Mouse (Mus musculus) brain, embryonic 18.5 days (tissue): ENCODE results near the gene Endou.

Experiments
- DNase-seq: peaks from one replicate; pipeline ENCODE4 v3.0.0-alpha.2; 2012; ENCODE audit warnings: low read depth, low spot score

The Endou gene

DNA sequence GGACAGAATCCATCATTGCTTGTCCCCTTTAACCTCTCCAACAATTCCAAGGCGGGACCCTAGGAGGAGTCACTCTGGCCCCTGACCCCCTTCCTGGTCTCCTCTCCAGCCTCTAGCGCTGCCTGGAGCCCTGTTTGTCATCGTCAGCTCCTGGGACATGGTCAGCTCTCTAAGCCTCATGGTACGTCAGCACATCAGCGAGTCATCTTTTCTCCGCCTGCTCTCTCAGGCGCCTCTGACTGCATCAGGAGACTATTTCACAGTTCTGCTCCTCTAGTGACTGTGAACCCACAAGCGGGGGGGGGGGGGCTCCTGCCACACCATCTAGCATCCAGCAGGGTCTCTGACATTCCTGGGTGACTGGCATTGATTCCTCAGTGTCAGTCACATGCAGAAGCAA, 24.2 kb upstream of the Endou start:
- no peak for DNase-seq

DNA sequence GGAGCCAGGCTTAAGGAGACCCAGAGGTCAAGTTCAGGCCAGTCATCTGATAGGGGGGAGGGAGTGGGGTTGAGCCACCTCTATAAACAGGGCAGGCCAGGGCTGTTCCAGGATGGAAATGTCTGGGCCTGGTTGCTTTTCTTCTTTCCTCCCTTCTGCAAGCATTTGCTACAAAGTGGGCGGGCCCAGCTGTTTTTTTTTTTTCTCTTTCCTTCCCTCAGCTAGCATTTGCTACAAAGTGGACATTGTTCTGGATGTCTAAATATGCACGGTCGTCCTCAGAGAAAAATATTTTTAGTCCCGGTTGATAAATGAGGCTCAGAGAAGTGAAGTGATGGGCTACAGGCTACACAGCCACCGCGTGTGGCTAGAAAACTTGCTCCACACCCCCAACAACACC, 23.3 kb upstream of the Endou start:
- no peak for DNase-seq

DNA sequence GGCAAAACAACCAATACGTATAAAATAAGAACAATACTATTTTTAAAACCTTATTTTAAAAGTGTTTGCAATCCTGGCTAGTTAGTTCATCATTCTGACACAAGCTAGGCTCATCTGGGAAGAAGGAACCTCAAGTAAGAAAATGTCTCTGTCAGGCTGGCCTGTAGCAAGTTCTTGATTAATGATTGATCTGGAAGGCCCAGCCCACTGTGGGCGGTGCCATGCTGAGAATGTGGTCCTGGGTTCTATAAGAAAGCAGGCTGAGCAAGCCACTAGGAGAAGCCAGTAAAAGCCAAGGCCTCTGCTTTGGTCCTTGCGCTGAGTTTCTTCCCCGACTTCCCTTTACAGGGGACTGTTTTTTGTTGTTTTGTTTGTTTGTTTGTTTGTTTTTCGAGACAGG, 21.4 kb upstream of the Endou start:
- no peak for DNase-seq

DNA sequence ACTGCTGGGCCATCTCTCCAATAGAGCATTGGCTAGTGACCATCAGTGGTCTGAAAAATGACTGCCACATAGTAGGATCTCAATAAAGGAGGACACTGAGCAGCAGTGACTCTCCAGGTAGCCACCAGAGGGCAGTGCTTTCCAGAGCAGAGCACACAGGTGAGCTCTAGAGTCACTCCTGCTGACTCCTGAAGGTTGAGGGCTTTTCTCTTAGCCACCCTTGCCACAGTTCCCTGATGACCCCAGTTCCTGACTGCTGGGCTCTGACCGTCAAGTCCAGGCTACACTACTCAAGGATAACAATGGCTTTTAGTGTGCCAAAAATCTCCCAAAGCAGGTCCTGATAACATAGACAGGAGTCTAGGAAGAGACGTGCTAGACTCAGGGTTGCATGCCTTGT, 20.5 kb upstream of the Endou start:
- no peak for DNase-seq

DNA sequence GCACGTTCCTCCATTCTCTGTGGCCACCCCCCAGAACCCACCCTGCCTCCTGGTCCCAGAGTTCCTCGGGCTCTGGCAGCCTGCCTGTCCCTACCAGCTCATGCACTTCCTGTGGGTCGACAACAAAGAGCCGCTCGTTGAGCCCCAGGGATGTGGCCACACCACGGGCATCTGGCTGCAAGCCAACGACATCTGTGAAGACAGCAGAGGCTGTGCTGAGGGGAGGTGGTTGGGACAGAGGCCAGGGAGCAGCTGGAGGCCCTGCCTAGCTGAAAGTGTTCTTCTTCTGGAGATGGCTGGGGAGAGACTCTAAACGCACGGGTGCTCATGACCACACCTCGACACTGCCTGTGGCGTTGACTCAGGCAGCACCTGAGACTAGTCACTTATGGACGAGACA, 19.6 kb upstream of the Endou start:
- DNase-seq, result peak; percentile 62

DNA sequence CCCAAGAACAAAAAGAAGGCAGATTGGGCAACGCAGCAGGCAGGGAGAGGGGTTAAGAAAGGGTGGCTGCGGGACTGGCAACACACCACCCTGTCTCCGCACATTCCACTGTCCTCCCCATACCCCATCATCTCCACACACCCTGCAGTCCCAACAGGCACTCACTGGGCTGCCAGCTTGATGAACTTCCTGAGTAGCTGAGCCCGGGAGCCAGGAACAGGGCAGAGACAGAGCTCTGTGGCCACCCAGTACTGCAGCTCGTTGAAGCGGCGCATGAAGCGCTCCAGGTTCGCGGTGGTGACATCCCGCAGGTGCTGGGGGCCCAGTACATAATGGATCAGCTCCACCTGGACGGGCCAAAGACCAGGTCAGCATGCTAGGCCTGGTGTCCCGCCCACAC, 18.7 kb upstream of the Endou start:
- no peak for DNase-seq

DNA sequence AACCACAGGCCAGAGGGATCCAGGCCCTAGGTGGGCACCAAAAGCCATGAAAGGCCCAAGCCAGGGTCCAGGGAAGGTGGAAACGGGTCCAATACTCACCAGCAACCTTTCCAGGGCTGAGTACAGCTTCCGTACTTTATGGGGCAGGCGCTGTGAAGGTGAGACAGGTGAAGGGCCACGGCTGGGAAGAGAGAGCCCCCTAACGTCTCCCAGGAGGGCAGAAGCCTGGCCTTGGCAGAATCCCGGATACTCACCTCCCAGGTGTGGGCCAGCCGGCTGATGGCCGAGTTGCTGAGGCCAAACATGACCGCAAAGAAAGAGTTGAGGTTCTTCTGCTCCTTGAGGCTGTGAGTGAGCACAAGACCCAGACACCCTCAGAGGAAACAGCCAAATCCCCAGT, 18.3 kb upstream of the Endou start:
- DNase-seq, result no peak

DNA sequence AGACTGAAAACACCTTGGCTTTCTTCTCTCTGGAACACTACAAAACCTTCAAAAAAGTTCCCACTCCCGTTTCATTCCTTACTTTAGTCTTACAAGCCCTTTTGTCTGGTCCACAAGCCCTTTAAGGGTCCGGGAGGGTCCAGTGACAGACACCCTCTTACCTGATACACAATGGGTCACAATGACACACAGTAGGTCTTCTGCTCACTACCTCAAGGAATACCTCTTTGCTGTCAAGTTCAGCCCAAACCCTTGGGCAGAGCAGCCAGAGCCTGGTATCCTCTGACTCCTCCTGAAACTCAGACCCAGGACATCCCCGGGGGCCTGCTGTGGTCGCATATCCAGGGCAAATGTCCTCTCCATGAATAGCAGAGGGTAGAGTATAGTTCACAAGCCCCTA, 17.8 kb upstream of the Endou start:
- DNase-seq, result no peak

DNA sequence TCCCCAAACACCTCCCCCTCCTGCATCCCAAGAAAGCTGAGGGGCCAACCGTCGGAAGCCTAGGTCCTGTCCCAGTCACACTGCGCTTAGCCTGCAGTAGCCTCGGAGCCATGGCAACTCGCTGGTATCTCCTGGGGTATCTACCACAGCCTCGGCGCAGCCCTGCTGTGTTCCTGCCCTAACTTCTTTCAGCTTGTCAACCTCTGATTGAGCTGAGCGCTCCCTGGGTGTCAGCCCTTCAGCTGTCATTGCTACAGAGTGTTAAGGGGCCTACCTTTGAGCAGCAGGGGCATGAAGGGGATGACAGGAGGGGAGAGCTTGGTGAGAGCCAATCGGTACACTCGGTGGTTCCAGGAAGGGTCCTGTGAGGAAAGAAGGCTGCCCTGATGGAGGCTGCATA, 17.2 kb upstream of the Endou start:
- DNase-seq, result no peak

DNA sequence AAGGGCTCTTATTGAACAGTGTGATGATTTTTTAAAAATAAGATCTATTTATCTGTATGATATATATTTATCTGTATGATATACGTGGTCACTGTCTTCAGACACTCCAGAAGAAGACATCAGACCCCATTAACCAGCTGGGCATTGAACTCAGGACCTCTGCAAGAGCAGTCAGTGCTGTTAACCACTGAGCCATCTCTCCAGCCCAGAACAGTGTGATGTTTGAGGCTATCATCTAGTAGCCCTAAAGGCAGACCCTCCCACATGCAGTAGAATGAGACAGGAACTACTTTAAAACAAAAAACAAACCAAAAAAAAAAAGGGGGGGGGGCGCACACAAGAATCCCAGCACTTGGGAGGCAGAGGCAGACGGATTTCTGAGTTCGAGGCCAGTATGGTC, 16.3 kb upstream of the Endou start:
- DNase-seq, result no peak

DNA sequence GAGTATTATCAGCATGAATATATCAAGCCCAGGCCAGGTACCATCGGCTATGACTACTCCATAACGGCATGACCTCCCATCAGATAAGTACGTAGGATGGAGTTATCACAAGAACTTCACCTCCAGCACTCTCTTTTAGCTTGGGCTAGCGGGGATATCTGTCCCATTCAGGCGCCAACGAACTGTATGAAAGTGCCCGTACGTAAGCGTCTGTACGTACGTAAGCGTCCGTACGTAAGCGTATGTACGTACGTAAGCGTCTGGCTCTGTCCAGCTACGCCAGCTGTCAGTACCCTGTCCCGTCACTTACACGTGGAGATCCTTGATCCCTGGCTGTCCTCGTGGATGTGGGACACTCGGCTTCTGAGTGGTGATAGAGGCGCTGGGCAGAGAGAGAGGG, 15.6 kb upstream of the Endou start:
- no peak for DNase-seq

DNA sequence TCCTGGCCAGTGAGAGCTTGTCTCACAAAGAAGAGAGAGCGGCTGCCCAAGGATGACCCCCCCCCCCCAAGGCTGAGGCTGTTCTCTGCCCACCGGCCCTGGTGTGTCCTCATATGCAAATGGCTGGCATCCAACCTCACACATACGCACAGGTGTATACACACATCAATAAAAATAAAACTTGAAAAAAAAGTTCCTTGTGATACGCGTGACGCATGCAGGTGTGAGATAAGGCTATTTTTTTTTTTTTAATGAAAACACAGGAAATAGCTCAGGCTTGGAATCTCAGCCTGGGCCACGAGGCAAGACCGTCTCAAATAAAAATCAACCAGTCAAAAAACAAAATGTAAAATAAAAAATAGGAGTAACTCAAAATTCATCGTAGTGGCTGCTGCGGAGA, 15.1 kb upstream of the Endou start:
- no peak for DNase-seq

DNA sequence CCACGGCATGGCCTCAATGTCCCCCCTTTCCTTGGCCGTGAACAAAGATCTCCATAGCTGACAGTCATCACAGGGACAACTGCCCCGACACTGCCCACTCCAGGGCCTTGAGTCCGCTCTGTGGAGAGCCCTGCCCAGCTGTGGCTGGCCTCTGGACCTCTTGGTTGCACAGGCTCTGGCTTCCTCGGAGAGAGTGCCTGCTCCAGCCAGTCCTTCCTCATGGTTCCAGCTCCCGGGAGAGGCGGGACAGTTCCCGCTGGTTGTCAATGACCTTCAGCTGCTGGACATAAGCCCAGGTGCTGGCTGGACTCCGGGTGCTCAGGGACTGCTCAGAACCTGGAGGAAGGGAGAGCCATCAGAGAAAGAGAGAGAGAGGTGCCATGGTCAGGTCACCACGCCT, 14.2 kb upstream of the Endou start:
- DNase-seq, result no peak

DNA sequence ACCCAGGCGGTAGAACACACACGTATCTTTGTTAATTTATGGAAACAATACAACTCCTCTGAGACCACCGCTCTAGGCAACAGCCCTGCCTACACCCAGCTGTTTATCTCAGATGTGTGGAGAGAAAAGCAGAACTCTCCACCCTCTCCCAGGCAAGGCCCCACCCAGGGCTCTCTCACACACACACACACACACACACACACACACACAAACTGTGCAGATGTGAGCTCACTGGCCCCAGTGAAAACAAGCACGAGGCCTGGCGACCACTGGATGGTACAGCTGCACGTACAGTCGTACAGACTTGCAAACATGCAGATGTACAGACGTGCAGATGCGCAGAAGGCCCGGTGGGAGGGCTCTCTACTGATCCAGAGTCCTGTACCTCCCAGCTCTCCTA, 13.8 kb upstream of the Endou start:
- no peak for DNase-seq

DNA sequence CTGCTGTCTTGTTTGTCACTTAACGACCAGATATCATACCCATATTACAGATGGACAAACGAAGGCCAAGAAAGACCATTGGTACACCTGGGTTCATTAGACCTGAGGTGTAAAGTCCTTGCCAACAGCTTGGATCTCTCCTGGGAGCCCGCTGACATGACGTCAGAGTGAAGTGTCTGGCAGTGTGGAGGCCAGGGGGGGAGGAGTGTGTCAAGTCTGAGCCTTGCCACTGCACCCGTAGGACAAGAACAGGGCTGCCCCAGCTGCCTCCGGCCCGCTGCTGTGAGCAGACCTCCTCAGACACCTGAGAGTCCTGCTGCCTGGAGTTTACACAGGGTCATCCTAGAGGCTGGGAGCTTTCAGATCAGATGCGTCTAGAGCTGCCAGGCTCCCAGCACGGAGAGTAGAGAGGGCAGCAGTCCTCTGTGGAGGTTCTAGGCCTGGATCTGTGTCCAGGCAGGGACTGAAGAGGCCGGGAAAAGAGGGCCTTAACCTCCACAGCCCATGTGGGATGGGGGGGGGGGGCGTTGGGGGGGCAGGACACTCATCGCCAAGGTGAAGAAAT, 12.9 kb upstream of the Endou start:
- DNase-seq, result no peak

DNA sequence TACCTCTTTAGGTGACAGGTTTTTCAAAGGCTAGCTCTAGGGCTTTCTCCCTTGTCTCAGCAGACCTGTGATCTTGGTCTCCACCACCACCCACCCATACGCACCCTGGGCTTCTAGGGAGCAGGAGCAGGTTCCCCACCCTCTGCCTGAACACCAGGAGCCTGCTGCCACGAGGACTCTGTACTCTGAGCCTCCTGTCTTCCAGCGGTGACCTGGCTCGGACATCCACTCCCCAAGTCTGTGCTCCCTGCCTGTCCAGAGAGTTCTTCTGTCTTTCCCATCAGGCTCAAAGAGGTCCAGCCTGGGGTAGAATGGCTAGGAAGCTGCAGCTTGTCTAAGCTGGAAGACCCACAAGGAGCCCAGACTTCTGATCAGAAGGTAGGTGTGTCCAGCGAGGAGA, 12.1 kb upstream of the Endou start:
- DNase-seq, result no peak

DNA sequence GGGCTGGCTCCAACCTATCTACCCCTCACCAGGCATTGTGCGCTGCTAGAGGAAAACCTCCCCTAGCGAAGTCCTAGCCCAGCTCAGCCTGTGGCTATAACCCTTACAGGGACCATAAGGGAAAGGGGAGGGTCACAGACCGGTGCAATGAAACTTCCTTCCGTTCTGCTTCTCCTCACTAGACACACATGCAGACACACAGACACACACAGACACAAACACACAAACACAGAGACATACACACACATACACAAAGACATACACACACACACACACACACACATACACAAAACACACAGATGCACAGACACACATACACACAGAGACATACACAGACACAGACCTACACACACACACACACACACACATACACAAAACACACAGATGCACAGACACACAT, 11.5 kb upstream of the Endou start:
- DNase-seq, result no peak

DNA sequence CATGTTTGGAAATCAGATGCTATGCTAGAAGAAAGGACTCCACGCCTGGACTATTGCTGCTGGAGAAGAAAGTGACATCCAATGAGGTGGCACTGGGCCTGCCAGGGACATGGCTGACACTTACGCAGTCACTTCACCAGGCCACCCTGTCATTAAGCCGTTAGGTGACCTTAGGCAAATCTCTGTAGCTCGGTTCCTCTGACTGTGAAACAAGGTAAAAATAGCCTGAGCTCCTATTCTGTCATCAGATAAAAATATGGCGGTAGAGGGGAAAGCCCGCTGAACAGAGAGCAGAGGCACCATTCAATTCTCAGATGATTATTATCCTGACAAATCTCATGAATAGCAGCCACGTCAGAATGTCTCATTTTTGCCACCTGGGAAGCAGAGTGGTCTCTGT, 10.9 kb upstream of the Endou start:
- no peak for DNase-seq

DNA sequence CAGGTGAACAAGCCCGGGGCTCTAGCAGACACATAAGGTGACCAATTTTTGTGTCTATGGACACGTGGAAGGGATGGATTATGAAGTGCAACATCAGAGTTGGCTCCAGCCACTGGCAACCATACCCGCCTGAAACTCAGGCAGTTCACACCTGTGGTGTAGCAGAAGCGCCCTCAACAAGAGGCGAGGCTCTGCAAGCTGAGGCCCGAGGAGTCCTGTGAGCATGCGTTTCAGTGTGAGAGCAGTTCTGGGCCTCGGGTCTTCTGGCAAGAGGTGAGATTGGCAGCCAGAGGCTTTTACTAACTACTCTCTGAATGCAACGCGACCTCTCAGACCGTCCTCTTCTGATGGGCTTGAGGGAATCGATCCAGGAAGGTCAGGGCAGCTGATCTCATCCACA, 10.5 kb upstream of the Endou start:
- DNase-seq, result no peak

DNA sequence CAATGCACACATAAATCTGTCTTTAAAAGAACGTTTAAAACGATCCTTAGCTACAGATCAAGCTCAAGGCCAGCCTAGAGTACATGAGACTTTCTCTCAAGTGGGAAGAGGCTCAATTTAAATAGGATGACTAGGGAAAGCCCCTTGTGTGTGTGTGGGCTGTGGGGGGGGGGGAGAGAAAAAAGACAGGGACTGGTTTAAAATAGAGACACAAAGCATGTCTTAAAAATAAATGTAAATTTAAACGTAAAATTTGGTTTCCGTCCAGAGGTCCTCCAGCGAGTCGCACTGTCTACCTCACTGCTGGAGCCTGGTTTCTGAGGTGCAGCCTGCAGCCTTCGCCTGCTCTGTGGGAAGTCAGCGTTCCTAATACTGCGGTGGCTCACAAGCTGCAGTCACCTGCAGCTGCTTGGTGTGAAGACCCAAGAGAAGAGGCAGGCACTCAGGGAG, 9.2 kb upstream of the Endou start:
- no peak for DNase-seq

DNA sequence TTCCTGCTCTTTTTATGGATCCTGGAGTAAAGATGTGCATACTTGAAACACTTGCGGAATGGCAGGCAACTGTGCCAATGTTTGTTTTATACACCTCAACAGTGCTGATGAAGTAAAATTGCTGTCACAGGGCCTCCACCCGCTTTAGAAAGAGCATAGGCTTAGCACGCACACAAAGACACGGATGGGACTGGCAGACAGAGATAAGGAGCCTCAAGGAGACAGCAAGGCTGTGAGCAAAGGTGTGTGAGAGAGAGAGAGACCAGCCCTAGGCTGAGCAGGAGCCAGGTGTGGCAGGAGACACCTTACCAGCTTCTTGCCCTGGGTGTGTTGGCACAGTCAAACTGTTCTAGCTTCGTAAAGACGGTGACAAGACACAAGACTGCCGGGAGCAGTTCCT, 7.8 kb upstream of the Endou start:
- DNase-seq, result no peak

DNA sequence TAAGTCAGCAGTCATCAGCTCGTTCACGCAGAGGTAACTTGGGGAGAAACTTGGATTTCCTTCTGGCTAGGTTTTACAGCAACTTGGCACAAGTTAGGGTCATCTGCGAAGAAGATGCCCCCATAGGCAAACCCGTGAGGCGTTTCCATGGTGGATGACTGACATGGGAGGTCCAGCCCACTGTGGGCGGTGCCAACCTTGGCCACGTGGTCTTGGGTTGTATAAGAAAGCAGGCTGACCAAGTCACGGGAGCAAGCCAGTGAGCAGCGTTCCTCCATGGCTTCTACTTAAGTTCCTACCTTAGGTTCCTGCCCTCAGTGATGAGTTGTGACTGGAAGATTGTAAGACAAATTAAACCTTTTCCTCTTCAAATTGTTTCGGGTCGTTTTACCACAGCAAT, 849 bp upstream of the Endou start:
- DNase-seq, result no peak

DNA sequence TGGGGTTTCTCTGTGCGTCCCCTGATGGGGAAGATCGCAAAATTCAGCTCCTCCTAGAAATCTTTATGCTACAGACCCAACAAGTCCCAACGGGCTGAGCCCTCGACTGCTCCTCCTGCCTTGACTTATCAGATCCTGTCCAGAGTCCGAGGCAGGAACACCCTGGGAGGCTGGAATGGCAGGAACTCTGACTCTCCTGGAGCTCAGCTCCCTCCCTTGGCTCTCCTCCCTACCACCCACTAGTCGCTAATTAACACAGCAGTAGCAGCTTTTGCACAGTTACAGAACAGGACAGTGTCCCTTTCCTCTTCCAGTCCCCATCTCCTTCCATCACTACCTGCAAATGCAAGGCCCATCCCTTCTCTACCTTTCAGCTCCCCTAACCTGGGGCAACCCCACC, 774 bp downstream of the Endou start:
- no peak for DNase-seq

DNA sequence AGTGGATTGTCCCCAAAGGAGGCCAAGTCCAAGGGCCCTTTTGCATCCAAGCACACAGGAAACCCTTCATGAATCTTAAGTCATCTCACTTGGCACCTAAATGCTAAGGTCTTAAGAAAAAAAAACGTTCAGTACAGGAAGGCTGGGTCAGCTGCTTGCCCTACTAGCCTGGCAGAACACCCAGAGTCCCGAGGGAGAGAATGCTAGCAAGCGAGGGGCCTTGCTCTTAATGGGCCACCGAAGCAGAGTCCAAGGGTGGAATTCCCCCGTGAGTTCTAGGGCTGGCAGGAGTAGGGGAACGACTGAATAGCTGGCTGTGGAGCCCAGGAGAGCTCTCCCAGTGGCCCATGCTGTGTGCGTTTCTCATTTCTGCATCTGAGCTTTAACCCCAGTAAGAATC, 2.3 kb downstream of the Endou start:
- DNase-seq, result no peak

DNA sequence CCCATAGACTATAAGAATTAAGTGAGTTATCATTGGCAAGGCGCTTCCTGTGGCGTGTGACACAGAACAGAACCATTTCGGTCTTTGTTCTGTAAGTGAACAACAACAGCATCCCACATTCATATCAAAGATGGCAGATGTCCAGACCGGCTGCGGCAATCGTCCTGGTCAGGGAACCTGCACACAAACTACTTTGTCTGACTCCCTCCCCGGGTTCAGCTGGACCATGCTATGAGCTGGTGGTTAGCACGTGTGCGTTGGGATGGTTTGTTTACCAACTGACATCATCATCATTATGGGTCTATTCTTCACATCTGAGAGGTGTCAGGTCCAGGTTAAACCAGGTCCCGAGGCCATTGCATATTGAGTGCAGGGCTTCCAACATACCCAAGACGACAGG, 2.7 kb downstream of the Endou start:
- no peak for DNase-seq
